Mouse (Mus musculus) c-Kit-positive CD71-negative TER-119-negative erythroid progenitor cells, embryonic 14.5 days (primary cell): ENCODE measurements around the gene Zfp3.

Experiments
- DNase-seq: peaks from one replicate; pipeline ENCODE4 v3.0.0-alpha.2; 2013; ENCODE audit warnings: low read depth

Gene Zfp3

GRCm38 (mm10) chr11:70763936-70764808 is at the start of gene Zfp3:
TSS of gene Zfp3 (plus strand) at chr11:70764209.
- peak; percentile 38 for DNase-seq

DNA sequence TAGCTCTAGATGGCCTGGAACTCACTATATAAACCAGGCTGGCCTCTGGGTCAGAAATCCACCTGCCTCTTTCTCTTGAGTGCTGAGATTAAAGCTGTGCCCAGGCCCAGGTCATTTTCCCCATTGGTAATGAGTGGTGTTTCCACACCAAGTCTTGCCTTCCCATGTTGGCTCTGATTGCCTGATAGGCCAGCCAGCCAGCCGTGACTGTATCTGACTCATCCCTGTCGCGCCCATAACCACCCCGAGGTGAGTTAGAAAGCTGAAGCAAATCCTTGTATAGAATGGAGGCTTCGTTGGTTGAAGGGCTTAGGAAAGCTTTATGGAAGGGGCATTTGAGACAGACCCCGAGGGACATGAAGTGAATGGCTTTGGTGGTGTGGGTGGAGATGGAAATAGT is 48.2 kb upstream of the Zfp3 start:
- DNase-seq: no peak

DNA sequence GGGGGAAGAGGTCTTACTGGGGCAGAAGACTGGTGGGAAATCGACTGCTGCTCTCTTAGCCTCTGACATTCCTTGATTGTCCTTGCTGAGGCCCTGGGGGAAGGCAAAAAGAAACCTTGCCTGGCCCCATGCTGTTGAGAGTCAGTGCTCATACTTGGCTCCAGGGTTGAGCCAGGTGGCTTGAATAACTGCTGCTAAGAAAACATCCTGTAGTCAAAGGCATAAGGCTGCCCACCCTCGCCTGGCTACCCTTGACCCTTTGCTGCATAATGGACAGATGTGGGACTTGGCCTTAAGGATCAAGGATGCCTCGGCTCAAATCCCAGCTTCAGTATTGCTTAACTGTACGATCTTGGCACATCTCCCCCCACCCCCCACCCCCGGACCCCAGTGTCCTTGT is 45.5 kb upstream of the Zfp3 start:
- DNase-seq: no peak

- DNase-seq: peak; percentile 60
Measured at GRCm38 (mm10) chr11:70720567-70720966, 43.4 kb upstream of the Zfp3 start.

DNA sequence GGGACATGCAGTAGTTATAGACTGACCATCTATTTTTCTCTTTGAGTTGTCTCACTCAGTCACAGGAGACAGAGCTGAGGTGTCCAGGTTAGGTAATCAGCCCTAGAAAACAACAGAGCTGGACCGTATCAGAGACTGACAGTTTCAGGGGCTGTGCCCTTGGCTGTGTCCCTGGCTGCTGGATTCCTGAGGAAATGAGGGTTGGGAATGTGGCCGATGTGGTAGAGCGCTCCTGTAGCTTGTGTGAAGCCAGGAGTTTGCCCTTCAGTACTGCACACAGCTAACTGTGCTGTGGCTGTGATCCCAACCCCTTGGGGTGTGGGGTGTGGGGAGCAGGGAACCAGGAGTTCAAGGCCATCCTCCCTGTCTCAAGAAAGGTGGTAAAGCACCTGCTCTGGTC is 42.9 kb upstream of the Zfp3 start:
- DNase-seq: no peak

- DNase-seq: no peak
Measured at GRCm38 (mm10) chr11:70724706-70725105, 39.3 kb upstream of the Zfp3 start.

GRCm38 (mm10) chr11:70726585-70726984 is 37.4 kb upstream of the Zfp3 start:
- DNase-seq: no peak

DNA sequence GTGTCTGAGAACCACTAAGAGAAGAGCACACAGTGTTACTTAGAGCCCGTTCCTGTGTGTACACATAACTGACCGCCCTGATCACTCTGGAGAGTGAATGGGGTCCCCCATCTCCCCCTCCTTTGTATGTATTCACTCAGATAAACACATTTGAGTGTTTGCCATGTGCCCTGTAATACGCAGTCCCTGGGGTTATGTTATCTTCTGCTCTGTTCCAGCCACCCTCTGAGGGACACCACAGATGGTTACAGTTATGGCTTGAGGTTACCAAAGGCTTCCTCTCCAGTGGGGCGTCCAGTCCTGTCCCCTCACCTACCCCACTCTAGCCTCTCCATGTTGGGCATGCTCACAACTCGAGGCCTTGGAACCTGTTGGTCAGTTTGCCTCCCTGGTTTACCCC is 36.6 kb upstream of the Zfp3 start:
- no peak for DNase-seq

- DNase-seq: no peak
Measured at GRCm38 (mm10) chr11:70730427-70731038, 33.5 kb upstream of the Zfp3 start.

DNA sequence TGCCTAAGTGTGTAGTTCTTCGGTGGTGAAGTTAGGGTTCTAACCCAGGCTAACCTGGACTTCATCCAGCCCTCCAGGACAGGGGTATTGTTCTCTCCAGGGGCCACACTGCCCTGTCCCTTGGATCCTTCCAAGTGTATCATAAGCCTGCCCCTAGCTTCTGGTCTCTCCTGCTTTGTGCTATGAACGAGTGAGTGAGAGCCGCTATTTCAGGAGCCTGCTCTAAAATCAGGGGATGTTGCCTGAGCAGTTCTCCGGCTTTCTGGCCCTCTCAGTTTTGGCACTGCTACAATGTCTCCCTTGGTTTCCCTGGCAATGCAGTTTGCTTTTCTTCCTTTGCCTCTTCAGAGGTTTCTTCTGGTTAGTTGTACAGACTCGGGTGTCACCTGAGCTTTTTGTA is 32.8 kb upstream of the Zfp3 start:
- no peak for DNase-seq

DNA sequence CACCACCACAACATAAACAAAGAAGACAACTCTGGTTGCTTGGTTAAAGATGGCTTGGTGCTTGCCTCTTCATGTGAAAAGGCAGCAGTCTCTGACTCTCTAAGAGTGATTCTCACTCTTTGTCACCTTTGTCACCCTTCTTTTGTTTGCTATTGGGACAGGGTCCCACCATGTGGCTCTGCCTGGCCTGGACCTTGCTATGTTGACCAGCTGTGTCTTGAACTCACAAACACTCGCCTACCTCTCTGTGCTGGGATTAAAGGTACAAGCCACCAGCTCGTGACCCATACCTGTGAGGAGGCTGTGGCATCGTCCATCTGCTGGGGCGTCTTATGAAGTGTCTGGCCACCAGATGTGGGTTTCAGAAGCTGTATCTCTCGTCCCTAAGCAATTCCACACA is 30.8 kb upstream of the Zfp3 start:
- no peak for DNase-seq

DNA sequence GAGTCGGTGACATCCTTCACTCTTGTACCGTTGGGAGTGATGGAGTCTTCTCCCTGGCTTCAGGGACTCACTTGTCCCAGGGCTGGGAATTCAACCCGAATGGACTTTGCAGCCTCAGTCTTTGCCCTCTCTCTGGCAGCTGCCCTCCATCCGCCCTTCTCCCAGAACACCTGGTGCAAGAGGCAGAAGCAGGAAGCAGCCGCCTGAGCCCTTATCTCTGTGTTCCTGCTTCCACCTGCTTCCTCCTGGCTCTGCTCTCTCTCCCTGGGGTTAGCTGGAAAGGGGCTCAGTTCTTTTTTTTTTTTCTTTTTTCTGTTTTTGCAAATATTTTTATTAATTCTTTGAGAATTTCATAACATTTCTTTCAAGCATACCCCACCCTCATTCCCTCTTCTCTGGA is 26.3 kb upstream of the Zfp3 start:
- DNase-seq: no peak

GRCm38 (mm10) chr11:70741603-70742002 is 22.4 kb upstream of the Zfp3 start:
- DNase-seq: no peak

GRCm38 (mm10) chr11:70742117-70742516 is 21.9 kb upstream of the Zfp3 start:
- DNase-seq: no peak

DNA sequence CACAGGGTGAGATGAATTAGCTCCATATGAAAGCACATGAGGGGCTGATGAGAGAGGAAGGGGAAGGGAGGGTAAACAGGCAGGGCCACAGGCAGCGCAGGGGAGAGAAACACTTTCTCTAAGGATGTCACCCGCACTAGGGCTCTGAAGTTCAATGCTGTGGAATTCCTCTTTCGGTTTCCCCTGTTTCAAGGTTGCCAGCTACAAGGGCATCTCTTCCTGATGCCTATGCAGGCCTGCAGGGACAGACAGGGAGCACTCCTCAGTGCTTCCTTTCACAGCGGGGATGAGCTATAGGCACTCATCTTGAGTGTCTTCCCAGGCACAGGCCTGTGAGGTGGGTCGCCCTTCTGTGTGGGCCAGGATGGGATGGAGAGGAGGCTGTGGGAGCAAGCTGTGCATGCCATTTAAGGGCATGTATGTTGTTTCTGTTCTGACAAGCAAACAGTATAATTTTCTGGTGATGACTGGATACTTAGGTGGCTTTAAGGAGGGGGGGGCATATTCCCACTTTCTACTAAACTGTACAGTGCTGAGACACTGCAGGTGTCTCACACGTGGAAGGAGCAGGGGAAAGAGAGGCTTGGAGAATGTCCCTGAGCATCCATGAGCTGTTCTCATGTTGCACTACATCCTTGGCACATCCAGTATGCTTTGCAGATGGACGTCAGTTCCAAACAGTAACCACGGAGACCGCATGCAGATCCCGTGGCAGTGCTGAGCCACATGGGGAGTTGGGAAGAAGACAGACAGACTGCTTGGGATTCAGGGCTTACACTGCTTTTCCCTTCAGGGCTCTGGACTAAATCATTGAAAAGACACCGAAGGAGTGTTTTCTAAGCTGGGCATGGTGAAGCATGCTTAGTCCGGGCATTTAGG is 21.2 kb upstream of the Zfp3 start:
- no peak for DNase-seq

DNA sequence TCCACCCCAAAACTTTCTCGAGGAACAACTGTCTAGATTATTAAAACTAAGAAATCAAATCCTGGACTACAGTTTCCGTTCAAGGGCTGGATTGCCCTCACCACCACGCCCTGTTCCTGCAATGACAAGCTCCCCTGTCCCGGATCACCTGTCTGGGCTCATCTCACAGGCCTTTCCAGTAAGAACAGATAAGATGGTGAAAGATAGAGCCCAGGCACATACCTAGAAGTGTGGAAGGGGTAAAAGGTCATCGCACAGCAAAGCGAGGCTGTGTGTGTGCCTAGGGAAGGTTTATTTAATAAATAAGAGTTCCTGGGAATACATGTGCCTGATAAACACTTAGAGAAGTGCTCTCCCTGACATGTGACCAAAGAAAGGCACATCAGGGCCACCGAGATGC is 18.4 kb upstream of the Zfp3 start:
- no peak for DNase-seq

DNA sequence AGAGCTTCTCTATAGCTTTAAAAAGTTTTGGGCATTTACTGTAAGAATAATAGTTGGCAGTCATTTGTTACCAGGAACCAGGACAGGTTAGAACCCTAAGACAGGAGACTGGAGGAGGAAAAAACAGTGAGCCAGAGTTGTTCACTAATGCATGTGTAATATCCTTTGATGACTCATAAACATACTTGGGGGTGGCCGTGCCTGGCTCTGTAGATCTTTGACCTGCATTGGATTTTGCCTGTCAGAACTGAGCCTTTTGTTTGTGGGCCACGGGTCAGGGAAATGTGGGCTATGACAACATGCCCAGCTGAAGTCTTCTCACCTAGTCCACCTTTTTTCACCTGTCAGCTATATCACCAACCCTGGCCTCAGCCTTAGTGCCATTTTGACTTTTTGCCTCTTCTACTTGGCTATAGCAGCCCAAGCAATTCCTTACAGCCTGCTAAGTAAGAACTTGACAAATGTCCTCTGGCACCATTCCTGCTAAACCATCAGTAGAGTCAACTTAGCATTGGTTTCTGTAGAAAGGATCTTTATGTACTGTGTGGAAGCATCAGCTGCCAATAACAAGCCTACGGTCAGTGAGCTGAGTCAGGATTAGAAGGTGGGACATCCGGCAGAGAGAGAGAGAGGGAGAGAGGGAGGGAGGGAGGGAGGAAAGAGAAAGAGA is 16.0 kb upstream of the Zfp3 start:
- DNase-seq: no peak

- no peak for DNase-seq
Measured at GRCm38 (mm10) chr11:70752337-70753017, 11.5 kb upstream of the Zfp3 start.

DNA sequence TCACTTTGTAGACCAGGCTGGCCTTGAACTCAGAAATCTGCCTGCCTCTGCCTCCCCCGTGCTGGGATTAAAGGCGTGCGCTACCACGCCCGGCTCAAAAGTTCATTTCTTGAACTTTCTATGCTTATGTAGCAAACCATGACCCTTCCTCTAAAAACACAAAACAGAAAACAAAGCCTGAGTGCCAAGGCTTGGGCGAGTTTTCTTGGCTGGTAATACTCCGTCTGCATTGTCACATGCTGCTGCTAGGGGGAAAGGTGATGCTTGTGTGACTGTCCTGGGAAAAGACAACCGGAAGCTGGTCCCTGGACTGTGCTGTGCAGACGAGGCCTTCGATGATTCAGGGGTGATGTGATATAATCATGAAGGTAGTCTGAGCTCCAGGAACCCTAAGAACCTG is 10.9 kb upstream of the Zfp3 start:
- DNase-seq: no peak

- no peak for DNase-seq
Measured at GRCm38 (mm10) chr11:70754476-70754875, 9.5 kb upstream of the Zfp3 start.

GRCm38 (mm10) chr11:70754958-70755357 is 9.1 kb upstream of the Zfp3 start:
- DNase-seq: no peak

- DNase-seq: peak; percentile 76
Measured at GRCm38 (mm10) chr11:70755645-70756044, 8.4 kb upstream of the Zfp3 start.
